Mouse (Mus musculus): Measurements from ENCODE around the gene Endod1.

DNA sequence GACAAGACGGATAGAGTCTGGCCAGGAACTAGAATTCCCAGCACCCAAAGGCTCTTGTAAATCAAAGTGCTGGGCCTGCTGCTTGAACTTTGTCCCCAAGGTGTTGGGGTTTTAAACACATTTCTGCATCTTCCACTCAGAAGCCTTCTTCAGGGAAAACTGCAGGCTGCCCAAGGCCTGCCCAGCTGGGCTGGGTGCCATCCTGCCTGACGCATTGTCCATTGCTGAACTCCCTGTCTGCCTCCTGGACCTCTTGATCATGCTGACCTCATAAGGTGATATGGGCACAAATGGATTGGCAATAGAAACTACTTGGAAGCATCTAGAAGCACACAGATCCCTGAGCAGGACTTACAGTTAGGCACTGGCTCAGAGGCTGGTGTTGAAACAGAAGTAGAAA, 3.2 kb downstream of the Endod1 start:
- TF ChIP-seq CTCF (IDR thresholded peaks at IDR 0.05; ENCODE audit: control insufficient read depth, insufficient read depth, insufficient read length) (no peak), USF1 (IDR thresholded peaks at IDR 0.05; ENCODE audit: low read depth) (no peak), MYOG (IDR thresholded peaks at IDR 0.05; ENCODE audit: control insufficient read depth, extremely low read depth, insufficient read length) (no peak), MAX (IDR thresholded peaks at IDR 0.05) (no peak)
